Mouse (Mus musculus): ENCODE data around the gene Osbpl8. TPM values are rescaled to one million over a fixed set of nuclear protein-coding genes. Genes with fewer than 3 reads are reported as not detected.
A peak's percentile ranks its signal among the peaks of the same experiment; 100 is the strongest.

Osbpl8 gene
- polyA plus RNA-seq (2012) = 0.51 and 0.56 TPM in 2 replicates

DNA sequence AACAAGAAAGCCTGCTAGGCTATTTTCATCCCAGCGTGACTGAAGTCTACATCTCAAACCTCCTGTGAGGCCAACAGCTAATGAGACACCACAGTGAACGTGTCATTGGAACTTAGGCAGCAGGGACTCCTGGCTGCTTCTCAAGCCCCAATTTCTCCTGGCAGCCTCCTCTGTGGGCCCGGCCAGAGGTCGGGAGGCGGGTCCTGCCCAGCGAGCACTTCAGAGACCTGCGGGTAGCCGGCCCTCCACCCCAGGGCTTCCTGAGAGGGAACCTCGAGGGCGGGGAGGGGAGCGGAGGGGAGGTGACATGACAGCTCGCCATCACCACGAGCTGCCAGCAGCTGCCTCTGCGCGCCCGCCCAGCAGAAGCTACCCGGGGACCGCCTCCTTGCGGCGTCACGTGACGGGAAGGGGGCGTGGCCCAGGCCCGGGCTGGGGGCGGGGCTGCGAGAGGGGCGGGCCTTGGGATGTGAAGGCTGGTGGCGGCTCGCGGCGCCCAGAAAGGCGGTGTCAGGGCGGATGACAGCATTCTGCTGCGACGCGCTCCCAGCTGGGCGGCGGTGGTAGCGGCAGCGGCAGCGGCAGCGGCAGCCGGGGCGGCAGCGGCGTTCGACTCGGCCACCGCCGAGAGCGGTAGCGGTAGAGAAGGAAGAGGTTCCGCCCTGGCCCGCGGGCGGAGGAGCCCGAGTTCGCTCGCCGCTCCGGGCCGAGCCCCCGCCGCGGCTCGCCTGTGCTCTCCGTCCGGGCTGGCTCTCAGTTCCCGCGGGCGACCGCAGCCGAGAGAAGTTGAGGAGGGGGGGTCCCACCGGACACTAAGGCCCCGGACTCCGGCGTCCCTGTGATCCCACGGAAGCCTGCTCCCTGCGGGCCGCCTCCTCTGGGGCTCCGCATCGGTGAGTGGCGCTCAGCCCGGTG lies at the start of gene Osbpl8:
Osbpl8 (plus strand) TSS at position 449 of the 915 bp plus-strand sequence.
- TF ChIP-seq TAL1 (IDR thresholded peaks at IDR 0.05; ENCODE audit: low read length) = no peak
- TF ChIP-seq GATA1 (IDR thresholded peaks at IDR 0.05; ENCODE audit: low read length) = no peak
- Histone ChIP-seq H3K4me1 (ENCODE audit: control insufficient read depth) (peaks cover 58% of the 10 kb centered on the region), H3K4me3 (replicated peaks) (peak within 1 kb of the TSS; percentile 79), H3K36me3 (ENCODE audit: control insufficient read depth) (no peaks in the 10 kb centered on the region; the same call in 1 of the 2 replicates), H3K27me3 (ENCODE audit: control insufficient read depth) (no peaks in the 10 kb centered on the region), H3K9me3 (ENCODE audit: control insufficient read depth, low read length) (no peaks in the 10 kb centered on the region)

DNA sequence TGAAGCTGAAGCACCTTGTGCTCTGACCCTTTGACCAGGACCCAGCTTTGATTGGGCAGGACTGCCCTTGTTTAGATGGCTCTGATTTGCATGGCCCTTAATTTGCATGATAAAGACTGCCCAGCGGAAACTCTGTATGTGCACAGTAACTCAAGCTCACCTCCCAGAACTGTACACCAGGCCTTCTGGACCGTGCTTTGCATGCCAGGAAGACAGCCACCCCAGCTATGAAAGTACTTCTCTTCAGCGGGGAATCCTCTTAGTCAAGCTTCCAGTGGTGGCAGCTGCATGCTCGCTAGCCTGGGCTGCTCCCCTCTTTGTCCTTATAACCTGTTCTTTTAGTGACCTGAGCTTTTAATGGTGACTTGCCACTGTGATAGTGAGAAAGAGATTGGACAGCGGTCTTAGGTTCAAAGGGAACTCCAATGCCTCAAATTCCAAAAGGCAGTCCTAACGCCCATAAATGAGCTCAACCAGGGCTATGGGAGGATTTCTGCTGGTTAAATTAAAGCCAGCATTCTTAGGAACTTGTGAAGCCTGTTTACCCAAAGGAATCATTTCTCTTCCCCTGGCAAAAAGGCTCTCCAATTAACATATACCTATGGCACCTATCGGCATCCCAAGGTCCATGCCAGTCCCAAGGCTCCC lies 47.2 kb upstream of the Osbpl8 start:
- no peak overlapping the region for H3K4me3 ChIP-seq (replicated peaks)
- no peak for TF ChIP-seq GATA1 (IDR thresholded peaks at IDR 0.05; ENCODE audit: low read length)
- no peak for TF ChIP-seq TAL1 (IDR thresholded peaks at IDR 0.05; ENCODE audit: low read length)
- H3K27me3 ChIP-seq (ENCODE audit: control insufficient read depth) = no peaks in the 10 kb centered on the region
- peaks cover 8% of the 10 kb centered on the region for H3K4me1 ChIP-seq (ENCODE audit: control insufficient read depth)
- H3K36me3 ChIP-seq (ENCODE audit: control insufficient read depth) = no peaks in the 10 kb centered on the region
- no peaks in the 10 kb centered on the region for H3K9me3 ChIP-seq (ENCODE audit: control insufficient read depth, low read length)

- Histone ChIP-seq H3K36me3 (ENCODE audit: control insufficient read depth) (no peaks in the 10 kb centered on the region), H3K4me3 (replicated peaks) (no peak overlapping the region), H3K27me3 (ENCODE audit: control insufficient read depth) (no peaks in the 10 kb centered on the region), H3K4me1 (ENCODE audit: control insufficient read depth) (peaks cover 11% of the 10 kb centered on the region), H3K9me3 (ENCODE audit: control insufficient read depth, low read length) (no peaks in the 10 kb centered on the region)
- TF ChIP-seq TAL1 (IDR thresholded peaks at IDR 0.05; ENCODE audit: low read length) (no peak), GATA1 (IDR thresholded peaks at IDR 0.05; ENCODE audit: low read length) (no peak)
Measured at GRCm38 (mm10) chr10:111118292-111118691, 46.3 kb upstream of the Osbpl8 start.

DNA sequence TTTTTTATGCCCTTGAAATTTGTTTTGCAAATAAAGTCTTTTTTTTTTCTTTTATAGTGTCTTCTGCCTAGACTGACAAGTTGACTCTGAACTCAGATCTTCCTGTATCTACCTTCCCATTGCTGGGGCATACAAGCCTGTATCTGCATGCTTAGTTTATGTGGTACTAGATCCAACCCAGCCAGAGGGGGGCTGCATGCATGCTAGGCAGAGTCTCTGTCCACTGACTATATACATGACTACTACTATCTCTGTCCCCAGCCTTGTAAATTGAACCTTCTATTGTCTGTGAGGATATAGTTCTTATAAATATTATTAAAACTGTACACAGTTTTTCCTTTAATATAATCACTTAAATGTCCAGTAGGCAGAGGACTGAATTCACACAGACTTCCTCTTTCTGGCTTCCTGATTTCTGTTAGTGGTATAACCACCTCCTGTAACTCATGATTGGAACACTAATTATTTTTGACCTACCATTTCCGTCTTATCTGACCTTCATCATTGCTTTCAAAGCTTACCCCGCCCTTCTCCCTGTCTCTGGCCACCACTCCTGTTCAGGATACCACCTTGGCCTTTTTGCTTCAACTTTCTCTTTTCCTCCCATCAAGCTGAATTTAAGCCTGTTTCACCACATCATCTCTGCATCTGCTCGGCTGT lies 45.4 kb upstream of the Osbpl8 start:
- no peak for TF ChIP-seq TAL1 (IDR thresholded peaks at IDR 0.05; ENCODE audit: low read length)
- TF ChIP-seq GATA1 (IDR thresholded peaks at IDR 0.05; ENCODE audit: low read length) = no peak
- peaks cover 11% of the 10 kb centered on the region for H3K4me1 ChIP-seq (ENCODE audit: control insufficient read depth)
- H3K36me3 ChIP-seq (ENCODE audit: control insufficient read depth) = no peaks in the 10 kb centered on the region
- no peaks in the 10 kb centered on the region for H3K27me3 ChIP-seq (ENCODE audit: control insufficient read depth)
- H3K9me3 ChIP-seq (ENCODE audit: control insufficient read depth, low read length) = no peaks in the 10 kb centered on the region
- no peak overlapping the region for H3K4me3 ChIP-seq (replicated peaks)

GRCm38 (mm10) chr10:111119756-111120155 lies 44.8 kb upstream of the Osbpl8 start:
- Histone ChIP-seq H3K4me1 (ENCODE audit: control insufficient read depth) (peaks cover 11% of the 10 kb centered on the region), H3K4me3 (replicated peaks) (no peak overlapping the region), H3K9me3 (ENCODE audit: control insufficient read depth, low read length) (no peaks in the 10 kb centered on the region), H3K27me3 (ENCODE audit: control insufficient read depth) (no peaks in the 10 kb centered on the region), H3K36me3 (ENCODE audit: control insufficient read depth) (no peaks in the 10 kb centered on the region)
- TF ChIP-seq TAL1 (IDR thresholded peaks at IDR 0.05; ENCODE audit: low read length) (no peak), GATA1 (IDR thresholded peaks at IDR 0.05; ENCODE audit: low read length) (no peak)

DNA sequence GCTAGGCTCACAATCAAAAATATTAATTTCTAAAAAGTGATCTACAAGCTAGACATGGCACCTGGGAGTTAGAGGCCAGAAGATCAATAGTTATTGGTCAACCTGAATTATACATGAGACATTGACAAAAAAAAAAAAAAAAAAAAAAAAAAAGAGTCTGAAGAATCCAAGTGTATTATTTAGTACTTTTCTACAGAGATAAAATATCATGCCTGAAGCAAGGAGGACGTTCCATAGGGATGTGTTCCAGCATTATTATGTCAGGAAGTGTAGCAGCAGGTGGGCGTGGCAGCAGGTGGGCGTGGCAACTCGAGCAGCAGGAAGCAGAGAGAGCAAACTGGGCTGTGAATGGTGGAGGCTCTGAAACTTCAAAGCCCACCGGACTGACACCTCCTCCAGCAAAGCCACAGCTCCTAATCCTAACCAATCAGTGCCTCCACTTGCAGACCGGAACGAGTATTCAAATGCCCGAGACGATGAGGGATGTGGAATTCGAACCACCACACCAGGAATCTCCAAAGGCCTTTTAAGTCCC lies 41.6 kb upstream of the Osbpl8 start:
- H3K9me3 ChIP-seq (ENCODE audit: control insufficient read depth, low read length) = no peaks in the 10 kb centered on the region
- no peaks in the 10 kb centered on the region for H3K27me3 ChIP-seq (ENCODE audit: control insufficient read depth)
- TF ChIP-seq GATA1 (IDR thresholded peaks at IDR 0.05; ENCODE audit: low read length) (no peak), TAL1 (IDR thresholded peaks at IDR 0.05; ENCODE audit: low read length) (no peak)
- H3K4me3 ChIP-seq (replicated peaks) = no peak overlapping the region
- no peaks in the 10 kb centered on the region for H3K36me3 ChIP-seq (ENCODE audit: control insufficient read depth)
- H3K4me1 ChIP-seq (ENCODE audit: control insufficient read depth) = peaks cover 11% of the 10 kb centered on the region

DNA sequence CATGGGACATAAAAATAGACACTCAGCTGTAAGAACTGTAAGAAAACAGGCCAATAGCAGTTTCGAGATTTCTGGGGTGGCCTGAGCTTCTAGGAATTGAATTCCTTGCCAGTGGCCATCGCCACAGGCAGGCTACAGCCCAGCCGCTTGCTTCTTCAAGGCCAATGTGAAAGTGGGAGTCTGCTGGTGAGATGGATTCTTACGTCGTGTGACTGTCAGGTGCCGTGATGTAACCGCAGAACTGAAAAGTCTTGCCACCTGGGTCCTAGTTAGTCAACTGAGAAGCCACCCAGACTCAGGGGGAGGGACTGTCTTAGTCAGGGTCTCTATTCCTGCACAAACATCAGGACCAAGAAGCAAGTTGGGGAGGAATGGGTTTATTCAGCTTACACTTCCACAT lies 40.4 kb upstream of the Osbpl8 start:
- peaks cover 9% of the 10 kb centered on the region for H3K4me1 ChIP-seq (ENCODE audit: control insufficient read depth)

GRCm38 (mm10) chr10:111124767-111125315 lies 39.7 kb upstream of the Osbpl8 start:
- H3K4me3 ChIP-seq (replicated peaks) = no peak overlapping the region
- peaks cover 3% of the 10 kb centered on the region for H3K4me1 ChIP-seq (ENCODE audit: control insufficient read depth)
- H3K36me3 ChIP-seq (ENCODE audit: control insufficient read depth) = no peaks in the 10 kb centered on the region
- TF ChIP-seq GATA1 (IDR thresholded peaks at IDR 0.05; ENCODE audit: low read length) (no peak), TAL1 (IDR thresholded peaks at IDR 0.05; ENCODE audit: low read length) (no peak)
- no peaks in the 10 kb centered on the region for H3K27me3 ChIP-seq (ENCODE audit: control insufficient read depth)
- no peaks in the 10 kb centered on the region for H3K9me3 ChIP-seq (ENCODE audit: control insufficient read depth, low read length)

More for the DNA sequence above, 40.4 kb upstream of the Osbpl8 start:
- no peaks in the 10 kb centered on the region for H3K9me3 ChIP-seq (ENCODE audit: control insufficient read depth, low read length)
- H3K36me3 ChIP-seq (ENCODE audit: control insufficient read depth) = no peaks in the 10 kb centered on the region
- H3K4me3 ChIP-seq (replicated peaks) = no peak overlapping the region
- H3K27me3 ChIP-seq (ENCODE audit: control insufficient read depth) = no peaks in the 10 kb centered on the region
- no peak for TF ChIP-seq TAL1 (IDR thresholded peaks at IDR 0.05; ENCODE audit: low read length)
- TF ChIP-seq GATA1 (IDR thresholded peaks at IDR 0.05; ENCODE audit: low read length) = no peak
